Mouse (Mus musculus) liver, postnatal 0 days (tissue): ENCODE measurements around the gene Gpc5.

Source experiments
- CTCF ChIP-seq: sonication (generic); IDR thresholded peaks from 2 replicates; pipeline ENCODE4 v1.5.1; 2016; ENCODE audit warnings: antibody characterized with exemption, low read depth
- EP300 ChIP-seq: IDR thresholded peaks from 2 replicates; pipeline ENCODE4 v1.6.1; 2016; ENCODE audit warnings: antibody characterized with exemption, low read depth, mild to moderate bottlenecking

- TF ChIP-seq CTCF (no peak), EP300 (no peak)
Observed at GRCm38 (mm10) chr14:115042660-115043059, 49.4 kb upstream of the Gpc5 start.
